Mouse (Mus musculus) ES-Bruce4 (cell line): Measurements from ENCODE around the gene Sh3rf3. TPM values are rescaled to one million over a fixed set of nuclear protein-coding genes. Genes with fewer than 3 reads are reported as not detected.

ENCODE experiments used
- H3K27ac ChIP-seq: 2 replicates; pipeline ENCODE4 v1.5.1; 2012; ENCODE audit warnings: low read length, inconsistent platforms; ENCODE audit not compliant: insufficient read depth
- H3K27me3 ChIP-seq: 2 replicates; pipeline ENCODE4 v1.6.1; 2012; ENCODE audit warnings: mild to moderate bottlenecking, low read length, inconsistent platforms; ENCODE audit not compliant: control insufficient read depth, poor library complexity, insufficient read depth, severe bottlenecking
- H3K36me3 ChIP-seq: 2 replicates; pipeline ENCODE4 v1.6.1; 2012; ENCODE audit warnings: inconsistent platforms, mild to moderate bottlenecking, low read length, moderate library complexity; ENCODE audit not compliant: control insufficient read depth, poor library complexity, insufficient read depth, severe bottlenecking
- H3K4me1 ChIP-seq: one replicate; pipeline ENCODE4 v1.8.1; 2011; ENCODE audit warnings: low read length; ENCODE audit not compliant: control insufficient read depth, insufficient read depth
- H3K4me3 ChIP-seq: 2 replicates; pipeline ENCODE4 v1.5.1; 2011; ENCODE audit warnings: low read depth, mild to moderate bottlenecking, low read length
- H3K9ac ChIP-seq: 2 replicates; pipeline ENCODE4 v1.6.1; 2012; ENCODE audit warnings: low read depth, mild to moderate bottlenecking, inconsistent platforms; ENCODE audit not compliant: poor library complexity, severe bottlenecking
- H3K9me3 ChIP-seq: replicated peaks from 2 replicates; pipeline ENCODE4 v1.6.1; 2012; ENCODE audit warnings: mild to moderate bottlenecking, low read length, inconsistent platforms; ENCODE audit not compliant: control insufficient read depth, poor library complexity, insufficient read depth, severe bottlenecking
- CTCF ChIP-seq: IDR thresholded peaks from one replicate; pipeline ENCODE4 v1.8.1; 2011; ENCODE audit warnings: low read depth, low read length
- EP300 ChIP-seq: IDR thresholded peaks from 2 replicates; pipeline ENCODE4 v1.6.1; 2011; ENCODE audit warnings: low read depth, low read length; ENCODE audit not compliant: insufficient read depth
- POLR2A ChIP-seq: IDR thresholded peaks from one replicate; pipeline ENCODE4 v1.8.1; 2011; ENCODE audit warnings: low read length; ENCODE audit not compliant: insufficient read depth
- polyA plus RNA-seq: library from polyadenylated mRNA; stranded (reverse); fragments of >200 nt; gene quantifications from 2 replicates; pipeline ENCODE4 v1.2.4, GENCODE M21; 2011; ENCODE audit warnings: low read depth; ENCODE audit not compliant: missing spikeins, insufficient read depth, insufficient read length

Sh3rf3 gene
- polyA plus RNA-seq, 1 experiment: 0.55 TPM

DNA sequence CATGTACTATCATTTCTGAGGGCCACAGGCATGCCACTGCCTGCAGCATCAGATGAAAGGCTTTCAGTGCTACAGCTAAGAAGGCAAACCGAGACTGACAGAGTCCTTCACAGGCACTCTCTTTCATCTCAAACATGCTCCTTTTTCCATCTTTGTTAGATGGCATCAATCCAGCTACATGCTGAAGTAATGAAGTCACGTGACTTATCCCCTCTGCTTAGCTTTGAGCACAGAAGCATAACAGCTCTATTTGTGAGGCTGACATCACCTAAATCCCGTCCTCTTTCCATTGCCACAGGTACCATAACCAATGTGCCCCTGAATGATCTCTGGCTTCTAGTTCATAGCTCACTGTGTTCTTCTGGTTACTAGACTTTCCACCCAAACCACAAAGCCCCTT is 357.9 kb downstream of the Sh3rf3 start:
- Histone ChIP-seq H3K27me3 (no peaks in the 10 kb centered on the region), H3K4me1 (no peaks in the 10 kb centered on the region), H3K27ac (no peak overlapping the region), H3K4me3 (no peak overlapping the region), H3K36me3 (no peaks in the 10 kb centered on the region), H3K9me3 (no peaks in the 10 kb centered on the region), H3K9ac (no peak overlapping the region)
- TF ChIP-seq EP300: no peak
- TF ChIP-seq CTCF: no peak
- no peak for TF ChIP-seq POLR2A

- H3K9ac ChIP-seq: no peak overlapping the region
- H3K9me3 ChIP-seq: no peaks in the 10 kb centered on the region
- TF ChIP-seq EP300: no peak
- TF ChIP-seq POLR2A: no peak
- TF ChIP-seq CTCF: no peak
- H3K36me3 ChIP-seq: no peaks in the 10 kb centered on the region
- no peaks in the 10 kb centered on the region for H3K27me3 ChIP-seq
- no peak overlapping the region for H3K4me3 ChIP-seq
- no peaks in the 10 kb centered on the region for H3K4me1 ChIP-seq
- H3K27ac ChIP-seq: no peak overlapping the region
Observed at GRCm38 (mm10) chr10:59172539-59172938, 359.4 kb downstream of the Sh3rf3 start.

DNA sequence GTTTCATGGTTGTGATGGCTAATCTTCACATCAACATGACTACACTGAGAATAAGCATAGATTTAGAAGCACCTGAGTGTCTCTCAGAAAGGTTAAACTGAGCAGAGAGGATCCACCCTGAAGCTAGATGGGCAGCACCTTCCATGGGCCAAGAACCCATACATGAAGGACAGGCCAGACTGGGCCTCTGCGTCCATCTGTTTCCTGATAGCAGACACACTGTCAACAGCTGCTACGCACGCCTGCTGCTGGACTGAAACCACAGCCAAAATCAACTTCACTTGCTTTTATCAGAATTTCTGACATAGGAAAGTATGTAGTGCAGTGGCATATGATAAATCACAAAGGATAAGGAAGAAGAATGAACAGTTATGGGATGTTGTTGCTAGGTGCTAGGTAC is 366.5 kb downstream of the Sh3rf3 start:
- H3K27me3 ChIP-seq: no peaks in the 10 kb centered on the region
- TF ChIP-seq CTCF (no peak), EP300 (no peak), POLR2A (no peak)
- no peak overlapping the region for H3K4me3 ChIP-seq

GRCm38 (mm10) chr10:59182306-59182705 is 369.1 kb downstream of the Sh3rf3 start:
- no peaks in the 10 kb centered on the region for H3K27me3 ChIP-seq
- no peak overlapping the region for H3K4me3 ChIP-seq
- H3K36me3 ChIP-seq: no peaks in the 10 kb centered on the region
- TF ChIP-seq CTCF (no peak), EP300 (no peak), POLR2A (no peak)
- H3K9ac ChIP-seq: no peak overlapping the region
- H3K9me3 ChIP-seq: no peaks in the 10 kb centered on the region
- no peaks in the 10 kb centered on the region for H3K4me1 ChIP-seq
- H3K27ac ChIP-seq: no peak overlapping the region

More for the DNA sequence above, 366.5 kb downstream of the Sh3rf3 start:
- H3K36me3 ChIP-seq: no peaks in the 10 kb centered on the region
- no peak overlapping the region for H3K27ac ChIP-seq
- H3K9me3 ChIP-seq: no peaks in the 10 kb centered on the region
- no peak overlapping the region for H3K9ac ChIP-seq
- H3K4me1 ChIP-seq: no peaks in the 10 kb centered on the region

Other genes starting within 250 kb of the Sh3rf3 start
- gene Edar, start 137.7 kb upstream of the Sh3rf3 start, polyA plus RNA-seq: not detected in 2 replicates
- gene Gm17542, start 95.1 kb upstream of the Sh3rf3 start, polyA plus RNA-seq: not detected in 2 replicates